Mouse (Mus musculus) c-Kit-negative CD71-positive TER-119-positive erythroid progenitor cells, embryonic 14.5 days (primary cell): ENCODE results near the gene Tas2r130.
"Not testable (repeated sequence)": the region's sequence is repeated elsewhere in the genome, so short reads cannot be mapped to it uniquely, and the experiment has no call there.

Experiments used
- DNase-seq: peaks from one replicate; pipeline ENCODE4 v3.0.0-alpha.2; 2013; ENCODE audit warnings: low read depth, low spot score

Tas2r130 gene

GRCm38 (mm10) chr6:131630812-131631211, at the start of gene Tas2r130:
Tas2r130 (minus strand) TSS chr6:131630912.
- DNase-seq = no peak

GRCm38 (mm10) chr6:131678786-131679185, 48.1 kb upstream of the Tas2r130 start, which contains the start of gene Tas2r106:
Tas2r106 (minus strand) TSS chr6:131678886.
- no peak for DNase-seq

GRCm38 (mm10) chr6:131660049-131660448, 29.3 kb upstream of the Tas2r130 start, which contains the start of gene Tas2r107:
Tas2r107 (minus strand) TSS chr6:131660149.
- DNase-seq = no peak

GRCm38 (mm10) chr6:131609956-131610355, 20.8 kb downstream of the Tas2r130 start:
- DNase-seq = not testable (repeated sequence)

- no peak for DNase-seq
Measured at GRCm38 (mm10) chr6:131604821-131605220, 25.9 kb downstream of the Tas2r130 start.
